Mouse (Mus musculus): ENCODE data around the gene Tcap. TPM values are rescaled to one million over a fixed set of nuclear protein-coding genes. Genes with fewer than 3 reads are reported as not detected.

Gene Tcap
- polyA plus RNA-seq, 1 experiment from 2014 or later: 0.29 TPM

- no peaks in the 10 kb centered on the region for H3K36me3 ChIP-seq (ENCODE audit: control insufficient read depth, insufficient read depth, low read length)
- H3K4me1 ChIP-seq (ENCODE audit: control insufficient read depth, insufficient read depth, low read length): peaks cover 13% of the 10 kb centered on the region
- no peaks in the 10 kb centered on the region for H3K27me3 ChIP-seq (ENCODE audit: control insufficient read depth, insufficient read depth, low read length)
- 97% methylated on average over 5 of the region's 5 CpGs for WGBS
- no peak for ATAC-seq (ENCODE audit: low read depth)
- no peak overlapping the region for H3K9ac ChIP-seq (replicated peaks; ENCODE audit: low read depth, low read length)
- H3K27ac ChIP-seq (ENCODE audit: low read depth, low read length): no peak overlapping the region
- no peak overlapping the region for H3K4me2 ChIP-seq (ENCODE audit: low read depth, low read length)
- H3K4me3 ChIP-seq (ENCODE audit: low read depth, low read length): no peak overlapping the region
- H3K9me3 ChIP-seq (ENCODE audit: control insufficient read depth, low read length): no peaks in the 10 kb centered on the region
Measured at GRCm38 (mm10) chr11:98364410-98364809, 19.2 kb upstream of the Tcap start.

GRCm38 (mm10) chr11:98366290-98366689, 17.3 kb upstream of the Tcap start:
- ATAC-seq (ENCODE audit: low read depth): no peak
- Histone ChIP-seq H3K4me2 (ENCODE audit: low read depth, low read length) (no peak overlapping the region), H3K9me3 (ENCODE audit: control insufficient read depth, low read length) (no peaks in the 10 kb centered on the region), H3K36me3 (ENCODE audit: control insufficient read depth, insufficient read depth, low read length) (no peaks in the 10 kb centered on the region), H3K4me1 (ENCODE audit: control insufficient read depth, insufficient read depth, low read length) (peaks cover 3% of the 10 kb centered on the region; the same call in 1 of the 2 replicates), H3K27me3 (ENCODE audit: control insufficient read depth, insufficient read depth, low read length) (no peaks in the 10 kb centered on the region), H3K27ac (ENCODE audit: low read depth, low read length) (no peak overlapping the region), H3K9ac (replicated peaks; ENCODE audit: low read depth, low read length) (no peak overlapping the region), H3K4me3 (ENCODE audit: low read depth, low read length) (no peak overlapping the region)
- 81% methylated on average over 10 of the region's 10 CpGs for WGBS

GRCm38 (mm10) chr11:98367171-98367862, 16.3 kb upstream of the Tcap start:
- Histone ChIP-seq H3K4me1 (ENCODE audit: control insufficient read depth, insufficient read depth, low read length) (0 out of 2 replicates have a peak, but pooled peaks cover 4% of the 10 kb centered on the region), H3K4me3 (ENCODE audit: low read depth, low read length) (no peak overlapping the region), H3K4me2 (ENCODE audit: low read depth, low read length) (no peak overlapping the region), H3K27me3 (ENCODE audit: control insufficient read depth, insufficient read depth, low read length) (no peaks in the 10 kb centered on the region), H3K36me3 (ENCODE audit: control insufficient read depth, insufficient read depth, low read length) (no peaks in the 10 kb centered on the region), H3K9ac (replicated peaks; ENCODE audit: low read depth, low read length) (no peak overlapping the region), H3K9me3 (ENCODE audit: control insufficient read depth, low read length) (no peaks in the 10 kb centered on the region), H3K27ac (ENCODE audit: low read depth, low read length) (no peak overlapping the region)
- ATAC-seq (ENCODE audit: low read depth): no peak
- 88% methylated on average over 10 of the region's 10 CpGs for WGBS

- ATAC-seq (ENCODE audit: low read depth): no peak
- WGBS: 87% methylated on average over 7 of the region's 7 CpGs
Measured at GRCm38 (mm10) chr11:98367863-98368186, 15.8 kb upstream of the Tcap start.

GRCm38 (mm10) chr11:98369337-98369736, 14.3 kb upstream of the Tcap start:
- Histone ChIP-seq H3K27ac (ENCODE audit: low read depth, low read length) (no peak overlapping the region), H3K4me1 (ENCODE audit: control insufficient read depth, insufficient read depth, low read length) (0 out of 2 replicates have a peak, but pooled peaks cover 4% of the 10 kb centered on the region), H3K4me2 (ENCODE audit: low read depth, low read length) (no peak overlapping the region), H3K9ac (replicated peaks; ENCODE audit: low read depth, low read length) (no peak overlapping the region), H3K36me3 (ENCODE audit: control insufficient read depth, insufficient read depth, low read length) (no peaks in the 10 kb centered on the region), H3K4me3 (ENCODE audit: low read depth, low read length) (no peak overlapping the region), H3K27me3 (ENCODE audit: control insufficient read depth, insufficient read depth, low read length) (no peaks in the 10 kb centered on the region), H3K9me3 (ENCODE audit: control insufficient read depth, low read length) (no peaks in the 10 kb centered on the region)
- ATAC-seq (ENCODE audit: low read depth): no peak
- 84% methylated on average over 6 of the region's 6 CpGs for WGBS

More at GRCm38 (mm10) chr11:98367863-98368186, 15.8 kb upstream of the Tcap start:
- H3K4me1 ChIP-seq (ENCODE audit: control insufficient read depth, insufficient read depth, low read length): 0 out of 2 replicates have a peak, but pooled peaks cover 4% of the 10 kb centered on the region
- no peaks in the 10 kb centered on the region for H3K36me3 ChIP-seq (ENCODE audit: control insufficient read depth, insufficient read depth, low read length)
- H3K27me3 ChIP-seq (ENCODE audit: control insufficient read depth, insufficient read depth, low read length): no peaks in the 10 kb centered on the region
- H3K9me3 ChIP-seq (ENCODE audit: control insufficient read depth, low read length): no peaks in the 10 kb centered on the region
- H3K9ac ChIP-seq (replicated peaks; ENCODE audit: low read depth, low read length): no peak overlapping the region
- H3K27ac ChIP-seq (ENCODE audit: low read depth, low read length): no peak overlapping the region
- H3K4me3 ChIP-seq (ENCODE audit: low read depth, low read length): no peak overlapping the region
- no peak overlapping the region for H3K4me2 ChIP-seq (ENCODE audit: low read depth, low read length)

GRCm38 (mm10) chr11:98370588-98370987, 13.0 kb upstream of the Tcap start:
- ATAC-seq (ENCODE audit: low read depth): no peak
- 93% methylated on average over 2 of the region's 2 CpGs for WGBS
- no peak overlapping the region for H3K9ac ChIP-seq (replicated peaks; ENCODE audit: low read depth, low read length)

GRCm38 (mm10) chr11:98371556-98372240, 11.9 kb upstream of the Tcap start:
- Histone ChIP-seq H3K4me2 (ENCODE audit: low read depth, low read length) (no peak overlapping the region), H3K36me3 (ENCODE audit: control insufficient read depth, insufficient read depth, low read length) (peaks cover 11% of the 10 kb centered on the region; the same call in 1 of the 2 replicates), H3K9me3 (ENCODE audit: control insufficient read depth, low read length) (no peaks in the 10 kb centered on the region), H3K27ac (ENCODE audit: low read depth, low read length) (no peak overlapping the region), H3K27me3 (ENCODE audit: control insufficient read depth, insufficient read depth, low read length) (no peaks in the 10 kb centered on the region), H3K9ac (replicated peaks; ENCODE audit: low read depth, low read length) (no peak overlapping the region), H3K4me3 (ENCODE audit: low read depth, low read length) (no peak overlapping the region), H3K4me1 (ENCODE audit: control insufficient read depth, insufficient read depth, low read length) (0 out of 2 replicates have a peak, but pooled peaks cover 4% of the 10 kb centered on the region)
- ATAC-seq (ENCODE audit: low read depth): peak; percentile 56; the same call in 1 of the 2 replicates
- WGBS: 38% methylated on average over 10 of the region's 10 CpGs

More at GRCm38 (mm10) chr11:98370588-98370987, 13.0 kb upstream of the Tcap start:
- no peak overlapping the region for H3K4me3 ChIP-seq (ENCODE audit: low read depth, low read length)
- no peaks in the 10 kb centered on the region for H3K9me3 ChIP-seq (ENCODE audit: control insufficient read depth, low read length)
- H3K4me1 ChIP-seq (ENCODE audit: control insufficient read depth, insufficient read depth, low read length): 0 out of 2 replicates have a peak, but pooled peaks cover 4% of the 10 kb centered on the region
- H3K4me2 ChIP-seq (ENCODE audit: low read depth, low read length): no peak overlapping the region
- peaks cover 8% of the 10 kb centered on the region; the same call in 1 of the 2 replicates for H3K36me3 ChIP-seq (ENCODE audit: control insufficient read depth, insufficient read depth, low read length)
- no peak overlapping the region for H3K27ac ChIP-seq (ENCODE audit: low read depth, low read length)
- no peaks in the 10 kb centered on the region for H3K27me3 ChIP-seq (ENCODE audit: control insufficient read depth, insufficient read depth, low read length)

- no peaks in the 10 kb centered on the region for H3K27me3 ChIP-seq (ENCODE audit: control insufficient read depth, insufficient read depth, low read length)
- no peak overlapping the region for H3K4me3 ChIP-seq (ENCODE audit: low read depth, low read length)
- no peak overlapping the region for H3K9ac ChIP-seq (replicated peaks; ENCODE audit: low read depth, low read length)
- 10% methylated on average over 2 of the region's 2 CpGs for WGBS
- H3K36me3 ChIP-seq (ENCODE audit: control insufficient read depth, insufficient read depth, low read length): peaks cover 11% of the 10 kb centered on the region; the same call in 1 of the 2 replicates
- H3K27ac ChIP-seq (ENCODE audit: low read depth, low read length): no peak overlapping the region
- no peak for ATAC-seq (ENCODE audit: low read depth)
- H3K4me1 ChIP-seq (ENCODE audit: control insufficient read depth, insufficient read depth, low read length): 0 out of 2 replicates have a peak, but pooled peaks cover 4% of the 10 kb centered on the region
- no peak overlapping the region for H3K4me2 ChIP-seq (ENCODE audit: low read depth, low read length)
- H3K9me3 ChIP-seq (ENCODE audit: control insufficient read depth, low read length): no peaks in the 10 kb centered on the region
Measured at GRCm38 (mm10) chr11:98372406-98372805, 11.2 kb upstream of the Tcap start.

GRCm38 (mm10) chr11:98373244-98373643, 10.4 kb upstream of the Tcap start:
- peaks cover 18% of the 10 kb centered on the region for H3K36me3 ChIP-seq (ENCODE audit: control insufficient read depth, insufficient read depth, low read length)
- H3K4me2 ChIP-seq (ENCODE audit: low read depth, low read length): no peak overlapping the region
- no peak overlapping the region for H3K27ac ChIP-seq (ENCODE audit: low read depth, low read length)
- ATAC-seq (ENCODE audit: low read depth): no peak
- H3K4me1 ChIP-seq (ENCODE audit: control insufficient read depth, insufficient read depth, low read length): 0 out of 2 replicates have a peak, but pooled peaks cover 4% of the 10 kb centered on the region
- no peaks in the 10 kb centered on the region for H3K9me3 ChIP-seq (ENCODE audit: control insufficient read depth, low read length)
- 94% methylated on average over 6 of the region's 6 CpGs for WGBS
- no peaks in the 10 kb centered on the region for H3K27me3 ChIP-seq (ENCODE audit: control insufficient read depth, insufficient read depth, low read length)
- H3K4me3 ChIP-seq (ENCODE audit: low read depth, low read length): no peak overlapping the region
- no peak overlapping the region for H3K9ac ChIP-seq (replicated peaks; ENCODE audit: low read depth, low read length)
